8 mouse cellular contexts compared by ENCODE assay signal in genomic region chr10:59878823-59879222, GRCm38 (mm10). TPM values are rescaled to one million over a fixed set of nuclear protein-coding genes. Genes with fewer than 3 reads are reported as not detected.
A peak's percentile ranks its signal among the peaks of the same experiment; 100 is the strongest.
DNase-seq lines count a peak whose midpoint lies in the region; ATAC-seq lines count a peak whose summit lies in the region.

No protein-coding gene starts in this region.

- H3K36me3 ChIP-seq in megakaryocyte, embryonic 14.5 days (replicated peaks; ENCODE audit: low read length) = peaks cover 29% of the 10 kb centered on the region
- H3K36me3 ChIP-seq in embryonic facial prominence, embryonic 11.5 days (replicated peaks; ENCODE audit: control insufficient read depth, insufficient read depth, low read depth, low read length) = no peaks in the 10 kb centered on the region
- H3K36me3 ChIP-seq in hindbrain, embryonic 15.5 days = no peaks in the 10 kb centered on the region
- H3K36me3 ChIP-seq in midbrain, embryonic 10.5 days = peaks cover 2% of the 10 kb centered on the region; the same call in 1 of the 2 replicates

- H3K4me1 ChIP-seq in megakaryocyte, embryonic 14.5 days = peaks cover 75% of the 10 kb centered on the region
- no peaks in the 10 kb centered on the region for H3K4me1 ChIP-seq in embryonic facial prominence, embryonic 11.5 days (ENCODE audit: control insufficient read depth, insufficient read depth, low read length)
- peaks cover 20% of the 10 kb centered on the region for H3K4me1 ChIP-seq in hindbrain, embryonic 15.5 days (replicated peaks)
- peaks cover 20% of the 10 kb centered on the region for H3K4me1 ChIP-seq in midbrain, embryonic 10.5 days

- H3K4me2 ChIP-seq in embryonic facial prominence, embryonic 11.5 days (ENCODE audit: low read depth, low read length) = peak overlapping the region; percentile 39
- peak overlapping the region; percentile 77 for H3K4me2 ChIP-seq in hindbrain, embryonic 15.5 days

- no peak for DNase-seq in embryonic facial prominence, embryonic 11.5 days (ENCODE audit: low spot score)
- DNase-seq in midbrain, embryonic 10.5 days (ENCODE audit: low spot score) = no peak
- no peak for DNase-seq in ovary, postnatal 36 days (ENCODE audit: low spot score)
- no peak for DNase-seq in gastrocnemius, postnatal 25 days
- DNase-seq in layer of hippocampus, postnatal 10 days (ENCODE audit: low spot score in 2 of 2) = no peak

- H3K4me3 ChIP-seq in megakaryocyte, embryonic 14.5 days (replicated peaks) = peak overlapping the region; percentile 93
- peak overlapping the region; percentile 89 for H3K4me3 ChIP-seq in embryonic facial prominence, embryonic 11.5 days (ENCODE audit: low read depth, low read length)
- peak overlapping the region; percentile 87 for H3K4me3 ChIP-seq in hindbrain, embryonic 15.5 days
- peak overlapping the region; percentile 91 for H3K4me3 ChIP-seq in midbrain, embryonic 10.5 days

- WGBS in embryonic facial prominence, embryonic 11.5 days = 24% methylated on average over 5 of the region's 5 CpGs
- WGBS in hindbrain, embryonic 15.5 days = 23% methylated on average over 5 of the region's 5 CpGs
- WGBS in midbrain, embryonic 10.5 days = 25% methylated on average over 5 of the region's 5 CpGs

- no peaks in the 10 kb centered on the region for H3K9me3 ChIP-seq in megakaryocyte, embryonic 14.5 days
- H3K9me3 ChIP-seq in embryonic facial prominence, embryonic 11.5 days (replicated peaks; ENCODE audit: control insufficient read depth, low read length) = no peaks in the 10 kb centered on the region
- H3K9me3 ChIP-seq in hindbrain, embryonic 15.5 days = no peaks in the 10 kb centered on the region
- H3K9me3 ChIP-seq in midbrain, embryonic 10.5 days (replicated peaks) = no peaks in the 10 kb centered on the region

- no peak for ATAC-seq in megakaryocyte, adult 5-6 weeks (ENCODE audit: poor library complexity, severe bottlenecking)
- ATAC-seq in embryonic facial prominence, embryonic 11.5 days (replicated peaks; ENCODE audit: insufficient number of reproducible peaks, low FRiP score, low TSS enrichment, low read depth) = no peak
- ATAC-seq in hindbrain, embryonic 15.5 days (ENCODE audit: low FRiP score, low read depth) = no peak; the same call in 1 of the 2 replicates

- H3K9ac ChIP-seq in embryonic facial prominence, embryonic 11.5 days (replicated peaks; ENCODE audit: low read length) = no peak overlapping the region
- H3K9ac ChIP-seq in hindbrain, embryonic 15.5 days = peak overlapping the region; percentile 82

- H3K27me3 ChIP-seq in megakaryocyte, embryonic 14.5 days (replicated peaks) = no peaks in the 10 kb centered on the region
- H3K27me3 ChIP-seq in embryonic facial prominence, embryonic 11.5 days (ENCODE audit: control insufficient read depth, insufficient read depth, low read length) = no peaks in the 10 kb centered on the region
- H3K27me3 ChIP-seq in hindbrain, embryonic 15.5 days = no peaks in the 10 kb centered on the region
- H3K27me3 ChIP-seq in midbrain, embryonic 10.5 days (ENCODE audit: low read depth, poor library complexity, severe bottlenecking) = no peaks in the 10 kb centered on the region

- H3K27ac ChIP-seq in embryonic facial prominence, embryonic 11.5 days (replicated peaks; ENCODE audit: low read depth, low read length) = no peak overlapping the region
- H3K27ac ChIP-seq in hindbrain, embryonic 15.5 days (replicated peaks) = peak overlapping the region; percentile 100
- peak overlapping the region; percentile 99 for H3K27ac ChIP-seq in midbrain, embryonic 10.5 days (replicated peaks)

RNA-seq across cellular contexts. Expression of gene Dnajb12, which starts 0.5 kb away (rescaled TPM):
- polyA plus RNA-seq in megakaryocyte, embryonic 14.5 days (2012; ENCODE audit: insufficient read depth, low replicate concordance) = 68.2 and 87.1 TPM in 2 replicates
- 21.9 and 26.0 TPM in 2 replicates for total RNA-seq in megakaryocyte, adult 5-6 weeks (2015)
- 17.3 and 18.5 TPM in 2 replicates for total RNA-seq in megakaryocyte, adult 5-6 weeks (2017)
- 19.4 and 21.6 TPM in 2 replicates for polyA plus RNA-seq in embryonic facial prominence, embryonic 11.5 days (2014; fragmentation: Nextera tagmentation; extraction: Ambion mirVana)
- polyA plus RNA-seq in hindbrain, embryonic 15.5 days (2015; fragmentation: Nextera tagmentation; extraction: Ambion mirVana) = 18.6 and 24.6 TPM in 2 replicates
- 27.3 and 27.6 TPM in 2 replicates for polyA plus RNA-seq in midbrain, embryonic 10.5 days (2016; fragmentation: Nextera tagmentation; extraction: Ambion mirVana)
- 10 to 100 TPM; 49.4 to 49.8 TPM for total RNA-seq in gastrocnemius, postnatal 25 days (2021)
- 10 to 100 TPM; 43.9 to 44.2 TPM for total RNA-seq in layer of hippocampus, postnatal 10 days (2021)
